Mouse (Mus musculus) embryonic fibroblast, embryonic 13.5 days (primary cell): ENCODE results near the gene Gp1ba.

Experiments
- CTCF ChIP-seq: IDR thresholded peaks from 2 replicates; pipeline ENCODE4 v1.5.1; 2011; ENCODE audit warnings: mild to moderate bottlenecking, control low read depth, low read length, moderate library complexity, borderline replicate concordance; ENCODE audit not compliant: insufficient read depth
- POLR2A ChIP-seq: IDR thresholded peaks from 2 replicates; pipeline ENCODE4 v1.6.1; 2011; ENCODE audit warnings: low read depth, mild to moderate bottlenecking, control low read depth, low read length, moderate library complexity

DNA sequence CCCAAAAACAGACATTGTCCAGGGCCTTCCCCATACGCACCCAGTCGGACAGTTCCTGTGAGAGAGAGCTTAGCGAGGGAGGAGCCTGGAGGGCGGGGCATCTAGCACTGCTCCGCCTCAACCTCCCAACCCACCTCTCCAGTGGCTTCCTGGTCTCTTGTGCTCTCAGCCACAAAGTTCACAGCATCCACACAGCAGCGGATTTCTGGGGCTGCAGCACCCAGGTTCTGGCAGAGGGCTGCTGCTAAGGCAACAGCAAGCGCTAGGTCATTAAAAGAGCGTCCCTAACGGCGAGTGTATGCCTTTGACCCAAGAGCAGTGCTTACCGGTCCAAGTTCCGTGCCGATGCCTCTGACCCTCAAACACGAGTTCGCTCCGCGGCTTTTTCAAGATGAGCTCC, 23.8 kb upstream of the Gp1ba start:
- TF ChIP-seq CTCF (no peak), POLR2A (peak; percentile 52; the same call in 1 of the 2 replicates)
